In genomic region chr5:66338583-66338982, GRCm38 (mm10) we compare ENCODE assay signal across 8 mouse cellular contexts.
DNase-seq lines count a peak whose midpoint lies in the region; ATAC-seq lines count a peak whose summit lies in the region.

No protein-coding gene starts in this region.

- 18% methylated on average over 7 of the region's 7 CpGs for WGBS in forebrain, embryonic 13.5 days

- DNase-seq in gastrocnemius, postnatal 14 days, result peak; percentile 24
- DNase-seq in gastrocnemius, postnatal 36 days, result no peak
- DNase-seq in ovary, postnatal 36 days (ENCODE audit: low spot score), result peak; percentile 16
- DNase-seq in ovary, adult 18-20 months (ENCODE audit: low spot score), result no peak
- DNase-seq in mesoderm, embryonic 11.5 days (ENCODE audit: low read depth, low spot score), result peak; percentile 60
- DNase-seq in frontal cortex, postnatal 14 days (ENCODE audit: low spot score in 2 of 2), result no peak

- H3K27me3 ChIP-seq in forebrain, embryonic 13.5 days, result peaks cover 7% of the 10 kb centered on the region; the same call in 1 of the 2 replicates

- no peaks in the 10 kb centered on the region for H3K9me3 ChIP-seq in forebrain, embryonic 13.5 days (replicated peaks)

- H3K36me3 ChIP-seq in forebrain, embryonic 13.5 days (ENCODE audit: poor library complexity, severe bottlenecking), result no peaks in the 10 kb centered on the region

- no peak overlapping the region for H3K9ac ChIP-seq in forebrain, embryonic 13.5 days

- peaks cover 64% of the 10 kb centered on the region for H3K4me1 ChIP-seq in forebrain, embryonic 13.5 days

- H3K27ac ChIP-seq in forebrain, embryonic 13.5 days, result no peak overlapping the region

- peak overlapping the region; percentile 82 for H3K4me2 ChIP-seq in forebrain, embryonic 13.5 days

- intact Hi-C loops in gastrocnemius, postnatal 14 days (cut with DNase I; ENCODE audit: low total_unique reads), result no loop called here
- intact Hi-C loops in gastrocnemius, postnatal 36 days (cut with DNase I), result no loop called here

- ATAC-seq in forebrain, embryonic 13.5 days, result 0 out of 2 replicates have a peak, but pooled peaks have one; percentile 2
- no peak; the same call in 1 of the 2 replicates for ATAC-seq in frontal cortex, adult (ENCODE audit: low TSS enrichment)

- no peak overlapping the region for H3K4me3 ChIP-seq in forebrain, embryonic 13.5 days

Comparison
In these comparisons a context has a peak if more than half of its experiments do, and no peak if none do; other contexts are left out.
1. DNase-seq: peak in gastrocnemius, postnatal 14 days (single experiment), ovary, postnatal 36 days (single experiment) and mesoderm, embryonic 11.5 days (single experiment); none in gastrocnemius, postnatal 36 days (0 of 2), ovary, adult 18-20 months (single experiment) and frontal cortex, postnatal 14 days (0 of 2).